Mouse (Mus musculus) MEL (cell line): Measurements from ENCODE around the gene Fam69b.

Experiments used
- CTCF ChIP-seq, 3 experiments: IDR thresholded peaks in 2 of 3; conservative IDR thresholded peaks in 1 of 3; 2 replicates each; pipeline ENCODE4 v1.5.1; 2011 to 2012; ENCODE audit warnings: low read length in 3 of 3, low read depth in 2 of 3, mild to moderate bottlenecking in 2 of 3, improper control_type of control experiment in 1 of 3, inconsistent platforms in 1 of 3, mixed read lengths in 1 of 3, moderate library complexity in 1 of 3; ENCODE audit not compliant: control insufficient read depth in 1 of 3, insufficient read depth in 1 of 3, poor library complexity in 1 of 3, severe bottlenecking in 1 of 3
- TCF12 ChIP-seq: IDR thresholded peaks from 2 replicates; pipeline ENCODE4 v1.6.1; 2014; ENCODE audit warnings: low read depth, mild to moderate bottlenecking, inconsistent platforms, low read length, improper control_type of control experiment, moderate library complexity

- TF ChIP-seq CTCF (IDR thresholded peaks at IDR 0.05 in 2 of 3, conservative IDR thresholded peaks at IDR 0.05 in 1 of 3; ENCODE audit: control insufficient read depth in 1 of 3, insufficient read depth in 1 of 3, low read depth in 2 of 3, low read length in 3 of 3, poor library complexity in 1 of 3, severe bottlenecking in 1 of 3) (no peak), TCF12 (no peak)
Observed at GRCm38 (mm10) chr2:26671182-26671581, 42.9 kb downstream of the Fam69b start, which contains the start of gene Lcn4.
